Mouse (Mus musculus) midbrain, embryonic 11.5 days (tissue): ENCODE data around the gene 0610040J01Rik. TPM values are rescaled to one million over a fixed set of nuclear protein-coding genes. Genes with fewer than 3 reads are reported as not detected.

Experiments used
- ATAC-seq: fragments of 200-750 bp; cut with Nextera tagmentation; 2 replicates; pipeline ENCODE4 v1.8.0; 2017; ENCODE audit warnings: moderate TSS enrichment, moderate library complexity; ENCODE audit not compliant: low FRiP score
- DNase-seq: peaks from one replicate; pipeline ENCODE4 v3.0.0; 2015; ENCODE audit warnings: low spot score; ENCODE audit errors: missing footprints
- H3K27ac ChIP-seq: fragments of 300-500 bp; sonication (generic); 2 replicates; pipeline ENCODE4 v1.5.1; 2014; ENCODE audit warnings: low read depth, low read length
- H3K27me3 ChIP-seq: fragments of 300-500 bp; sonication (generic); 2 replicates; pipeline ENCODE4 v1.6.1; 2014; ENCODE audit warnings: mild to moderate bottlenecking, low read length, moderate library complexity, mixed read lengths; ENCODE audit not compliant: control insufficient read depth, insufficient read depth
- H3K36me3 ChIP-seq: fragments of 300-500 bp; sonication (generic); 2 replicates; pipeline ENCODE4 v1.6.1; 2014; ENCODE audit warnings: mild to moderate bottlenecking, low read length, moderate library complexity, mixed read lengths; ENCODE audit not compliant: control insufficient read depth, insufficient read depth
- H3K4me1 ChIP-seq: fragments of 300-500 bp; sonication (generic); 2 replicates; pipeline ENCODE4 v1.6.1; 2014; ENCODE audit warnings: low read length; ENCODE audit not compliant: control insufficient read depth, insufficient read depth
- H3K4me2 ChIP-seq: fragments of 300-500 bp; sonication (generic); 2 replicates; pipeline ENCODE4 v1.6.1; 2014; ENCODE audit warnings: mild to moderate bottlenecking, moderate library complexity
- H3K4me3 ChIP-seq: fragments of 300-500 bp; sonication (generic); 2 replicates; pipeline ENCODE4 v1.5.1; 2014; ENCODE audit warnings: low read depth, low read length
- H3K9ac ChIP-seq: fragments of 300-500 bp; sonication (generic); 2 replicates; pipeline ENCODE4 v1.6.1; 2014; ENCODE audit warnings: low read length
- H3K9me3 ChIP-seq: fragments of 300-500 bp; sonication (generic); 2 replicates; pipeline ENCODE4 v1.6.1; 2016; ENCODE audit warnings: low read length; ENCODE audit not compliant: control insufficient read depth
- WGBS: fragments of 180-500 bp; shearing (Covaris S2); extraction: QIAGEN DNeasy Blood & Tissue Kit; methylation state at CpG from one replicate; pipeline ENCODE4 v1.1.7; 2014; 5-methylcytosine and 5-hydroxymethylcytosine counted together
- polyA plus RNA-seq: library from polyadenylated mRNA; unstranded; fragments of >200 nt; fragmentation: Nextera tagmentation; extraction: Ambion mirVana; gene quantifications from 2 replicates; pipeline ENCODE4 v1.2.1, GENCODE M21; 2014

Gene 0610040J01Rik
- polyA plus RNA-seq, 1 experiment from 2014 or later = 0.96 TPM

GRCm38 (mm10) chr5:63827006-63827405 is 14.8 kb downstream of the 0610040J01Rik start:
- DNase-seq = no peak
- no peak overlapping the region for H3K4me2 ChIP-seq
- no peaks in the 10 kb centered on the region for H3K27me3 ChIP-seq
- no peak for ATAC-seq
- no peaks in the 10 kb centered on the region for H3K36me3 ChIP-seq
- no peak overlapping the region for H3K4me3 ChIP-seq
- H3K4me1 ChIP-seq = no peaks in the 10 kb centered on the region
- H3K9me3 ChIP-seq = no peaks in the 10 kb centered on the region
- H3K9ac ChIP-seq = no peak overlapping the region
- H3K27ac ChIP-seq = no peak overlapping the region
- 78% methylated on average over 6 of the region's 6 CpGs for WGBS

GRCm38 (mm10) chr5:63827415-63828053 is 15.4 kb downstream of the 0610040J01Rik start:
- 52% methylated on average over 5 of the region's 5 CpGs for WGBS
- no peak overlapping the region for H3K4me3 ChIP-seq
- H3K27me3 ChIP-seq = no peaks in the 10 kb centered on the region
- no peak for DNase-seq
- H3K27ac ChIP-seq = no peak overlapping the region
- H3K4me2 ChIP-seq = no peak overlapping the region
- no peaks in the 10 kb centered on the region for H3K36me3 ChIP-seq
- no peaks in the 10 kb centered on the region for H3K9me3 ChIP-seq
- H3K9ac ChIP-seq = no peak overlapping the region
- no peak; the same call in 1 of the 2 replicates for ATAC-seq
- no peaks in the 10 kb centered on the region for H3K4me1 ChIP-seq

GRCm38 (mm10) chr5:63828380-63829185 is 16.4 kb downstream of the 0610040J01Rik start:
- no peaks in the 10 kb centered on the region for H3K4me1 ChIP-seq
- no peaks in the 10 kb centered on the region for H3K27me3 ChIP-seq
- no peak overlapping the region for H3K4me2 ChIP-seq
- WGBS = 86% methylated on average over 10 of the region's 10 CpGs
- no peaks in the 10 kb centered on the region for H3K36me3 ChIP-seq
- H3K4me3 ChIP-seq = no peak overlapping the region
- no peak overlapping the region for H3K9ac ChIP-seq
- ATAC-seq (no peak), DNase-seq (no peak)
- no peak overlapping the region for H3K27ac ChIP-seq
- no peaks in the 10 kb centered on the region for H3K9me3 ChIP-seq

- no peaks in the 10 kb centered on the region for H3K4me1 ChIP-seq
- no peak overlapping the region for H3K4me3 ChIP-seq
- H3K9me3 ChIP-seq = no peaks in the 10 kb centered on the region
- no peaks in the 10 kb centered on the region for H3K27me3 ChIP-seq
- no peak overlapping the region for H3K4me2 ChIP-seq
- H3K9ac ChIP-seq = no peak overlapping the region
- DNase-seq (no peak), ATAC-seq (no peak)
- H3K36me3 ChIP-seq = no peaks in the 10 kb centered on the region
- WGBS = 90% methylated on average over 4 of the region's 4 CpGs
- no peak overlapping the region for H3K27ac ChIP-seq
Observed at GRCm38 (mm10) chr5:63831054-63831453, 18.9 kb downstream of the 0610040J01Rik start.

- Histone ChIP-seq H3K4me2 (no peak overlapping the region), H3K9me3 (no peaks in the 10 kb centered on the region), H3K9ac (no peak overlapping the region), H3K27me3 (no peaks in the 10 kb centered on the region), H3K36me3 (no peaks in the 10 kb centered on the region), H3K4me1 (no peaks in the 10 kb centered on the region), H3K27ac (no peak overlapping the region), H3K4me3 (no peak overlapping the region)
- WGBS = 29% methylated on average over 5 of the region's 5 CpGs
- no peak for DNase-seq
- no peak for ATAC-seq
Observed at GRCm38 (mm10) chr5:63833955-63834354, 21.8 kb downstream of the 0610040J01Rik start.

GRCm38 (mm10) chr5:63834435-63834834 is 22.3 kb downstream of the 0610040J01Rik start:
- Histone ChIP-seq H3K9me3 (no peaks in the 10 kb centered on the region), H3K4me1 (no peaks in the 10 kb centered on the region), H3K27me3 (no peaks in the 10 kb centered on the region), H3K27ac (no peak overlapping the region), H3K9ac (no peak overlapping the region), H3K36me3 (no peaks in the 10 kb centered on the region), H3K4me3 (no peak overlapping the region), H3K4me2 (no peak overlapping the region)
- ATAC-seq (no peak), DNase-seq (no peak)
- WGBS = 49% methylated on average over 3 of the region's 3 CpGs

GRCm38 (mm10) chr5:63837115-63837514 is 25.0 kb downstream of the 0610040J01Rik start:
- no peaks in the 10 kb centered on the region for H3K9me3 ChIP-seq
- no peaks in the 10 kb centered on the region for H3K36me3 ChIP-seq
- H3K4me2 ChIP-seq = no peak overlapping the region
- WGBS = 87% methylated on average over 5 of the region's 5 CpGs
- no peaks in the 10 kb centered on the region for H3K27me3 ChIP-seq
- no peak overlapping the region for H3K4me3 ChIP-seq
- no peak for ATAC-seq
- H3K9ac ChIP-seq = no peak overlapping the region
- no peak overlapping the region for H3K27ac ChIP-seq
- no peak for DNase-seq
- H3K4me1 ChIP-seq = no peaks in the 10 kb centered on the region

- no peaks in the 10 kb centered on the region for H3K9me3 ChIP-seq
- H3K9ac ChIP-seq = no peak overlapping the region
- no peak for ATAC-seq
- no peak overlapping the region for H3K4me3 ChIP-seq
- no peaks in the 10 kb centered on the region for H3K36me3 ChIP-seq
- no peak overlapping the region for H3K4me2 ChIP-seq
- no peaks in the 10 kb centered on the region for H3K27me3 ChIP-seq
- 90% methylated on average over 2 of the region's 2 CpGs for WGBS
- H3K4me1 ChIP-seq = no peaks in the 10 kb centered on the region
- DNase-seq = no peak
- H3K27ac ChIP-seq = no peak overlapping the region
Observed at GRCm38 (mm10) chr5:63837851-63838250, 25.7 kb downstream of the 0610040J01Rik start.

- Histone ChIP-seq H3K4me1 (no peaks in the 10 kb centered on the region), H3K27ac (no peak overlapping the region), H3K27me3 (no peaks in the 10 kb centered on the region), H3K4me3 (no peak overlapping the region), H3K4me2 (no peak overlapping the region), H3K9me3 (no peaks in the 10 kb centered on the region), H3K36me3 (no peaks in the 10 kb centered on the region), H3K9ac (no peak overlapping the region)
- 84% methylated on average over 12 of the region's 12 CpGs for WGBS
- ATAC-seq (no peak), DNase-seq (no peak)
Observed at GRCm38 (mm10) chr5:63839801-63840416, 27.7 kb downstream of the 0610040J01Rik start.
